Mouse (Mus musculus) megakaryocyte, embryonic 14.5 days (primary cell): Measurements from ENCODE around the gene Arhgef3. TPM values are rescaled to one million over a fixed set of nuclear protein-coding genes. Genes with fewer than 3 reads are reported as not detected.
A peak's percentile ranks its signal among the peaks of the same experiment; 100 is the strongest.

ENCODE experiments used
- H3K27me3 ChIP-seq: replicated peaks from 2 replicates; pipeline ENCODE3; 2012; ENCODE audit warnings: inconsistent platforms
- H3K36me3 ChIP-seq: replicated peaks from 2 replicates; pipeline ENCODE3; 2012; ENCODE audit warnings: low read length, inconsistent platforms, mixed read lengths
- H3K4me1 ChIP-seq: 2 replicates; pipeline ENCODE4 v1.6.1; 2012; ENCODE audit warnings: inconsistent platforms
- H3K4me3 ChIP-seq: replicated peaks from 2 replicates; pipeline ENCODE3; 2012; ENCODE audit warnings: moderate library complexity, mild to moderate bottlenecking, inconsistent platforms
- H3K9me3 ChIP-seq: 2 replicates; pipeline ENCODE4 v1.6.1; 2012; ENCODE audit warnings: inconsistent platforms
- FLI1 ChIP-seq: IDR thresholded peaks from 2 replicates; pipeline ENCODE4 v1.6.1; 2012; ENCODE audit warnings: low read length, inconsistent platforms, mixed read lengths
- GATA1 ChIP-seq: IDR thresholded peaks from 3 replicates; pipeline ENCODE4 v1.6.1; 2012; ENCODE audit warnings: mixed read lengths, low read length, inconsistent platforms, borderline replicate concordance
- polyA plus RNA-seq: library from polyadenylated mRNA; stranded (reverse); fragments of >175 nt; gene quantifications from 2 replicates; pipeline ENCODE4 v1.2.3, GENCODE M21; 2012; ENCODE audit warnings: low replicate concordance; ENCODE audit not compliant: insufficient read depth

Gene Arhgef3
- polyA plus RNA-seq, 1 experiment: 6.7 TPM

GRCm38 (mm10) chr14:27224636-27225035 is 109.9 kb downstream of the Arhgef3 start:
- Histone ChIP-seq H3K4me1 (peaks cover 22% of the 10 kb centered on the region), H3K9me3 (no peaks in the 10 kb centered on the region; the same call in 1 of the 2 replicates), H3K27me3 (peaks cover 41% of the 10 kb centered on the region), H3K4me3 (no peak overlapping the region), H3K36me3 (no peaks in the 10 kb centered on the region)
- TF ChIP-seq GATA1 (no peak), FLI1 (no peak)

GRCm38 (mm10) chr14:27226288-27226687 is 111.6 kb downstream of the Arhgef3 start:
- no peaks in the 10 kb centered on the region; the same call in 1 of the 2 replicates for H3K9me3 ChIP-seq
- no peak for TF ChIP-seq GATA1
- no peak for TF ChIP-seq FLI1
- peaks cover 33% of the 10 kb centered on the region for H3K4me1 ChIP-seq
- peaks cover 36% of the 10 kb centered on the region for H3K27me3 ChIP-seq
- no peaks in the 10 kb centered on the region for H3K36me3 ChIP-seq
- no peak overlapping the region for H3K4me3 ChIP-seq

GRCm38 (mm10) chr14:27228288-27228687 is 113.6 kb downstream of the Arhgef3 start:
- H3K4me1 ChIP-seq: peaks cover 27% of the 10 kb centered on the region
- H3K27me3 ChIP-seq: peaks cover 28% of the 10 kb centered on the region
- H3K4me3 ChIP-seq: no peak overlapping the region
- no peaks in the 10 kb centered on the region for H3K9me3 ChIP-seq
- H3K36me3 ChIP-seq: no peaks in the 10 kb centered on the region
- TF ChIP-seq FLI1 (no peak), GATA1 (no peak)

GRCm38 (mm10) chr14:27228941-27229371 is 114.3 kb downstream of the Arhgef3 start:
- no peak for TF ChIP-seq FLI1
- TF ChIP-seq GATA1: no peak
- H3K9me3 ChIP-seq: no peaks in the 10 kb centered on the region
- no peaks in the 10 kb centered on the region for H3K36me3 ChIP-seq
- peaks cover 26% of the 10 kb centered on the region for H3K27me3 ChIP-seq
- peaks cover 27% of the 10 kb centered on the region for H3K4me1 ChIP-seq
- no peak overlapping the region for H3K4me3 ChIP-seq

GRCm38 (mm10) chr14:27229441-27230147 is 114.9 kb downstream of the Arhgef3 start:
- TF ChIP-seq GATA1 (no peak), FLI1 (no peak)
- H3K4me3 ChIP-seq: peak overlapping the region; percentile 83
- H3K36me3 ChIP-seq: no peaks in the 10 kb centered on the region
- H3K4me1 ChIP-seq: peaks cover 31% of the 10 kb centered on the region
- H3K9me3 ChIP-seq: no peaks in the 10 kb centered on the region
- H3K27me3 ChIP-seq: peaks cover 24% of the 10 kb centered on the region

- no peak for TF ChIP-seq FLI1
- no peak for TF ChIP-seq GATA1
- H3K4me3 ChIP-seq: peak overlapping the region; percentile 83
- H3K36me3 ChIP-seq: no peaks in the 10 kb centered on the region
- no peaks in the 10 kb centered on the region for H3K9me3 ChIP-seq
- H3K4me1 ChIP-seq: peaks cover 31% of the 10 kb centered on the region
- peaks cover 23% of the 10 kb centered on the region for H3K27me3 ChIP-seq
Measured at GRCm38 (mm10) chr14:27230262-27231022, 115.7 kb downstream of the Arhgef3 start.

- Histone ChIP-seq H3K36me3 (no peaks in the 10 kb centered on the region), H3K27me3 (peaks cover 20% of the 10 kb centered on the region), H3K9me3 (no peaks in the 10 kb centered on the region), H3K4me3 (no peak overlapping the region), H3K4me1 (peaks cover 39% of the 10 kb centered on the region)
- TF ChIP-seq GATA1 (no peak), FLI1 (no peak)
Measured at GRCm38 (mm10) chr14:27231506-27231905, 116.8 kb downstream of the Arhgef3 start.

- H3K4me1 ChIP-seq: peaks cover 45% of the 10 kb centered on the region
- no peaks in the 10 kb centered on the region for H3K36me3 ChIP-seq
- TF ChIP-seq FLI1 (no peak), GATA1 (no peak)
- no peaks in the 10 kb centered on the region for H3K9me3 ChIP-seq
- no peak overlapping the region for H3K4me3 ChIP-seq
- H3K27me3 ChIP-seq: peaks cover 17% of the 10 kb centered on the region
Measured at GRCm38 (mm10) chr14:27231974-27232780, 117.5 kb downstream of the Arhgef3 start.

GRCm38 (mm10) chr14:27233056-27233455 is 118.4 kb downstream of the Arhgef3 start:
- Histone ChIP-seq H3K27me3 (peaks cover 12% of the 10 kb centered on the region), H3K4me1 (peaks cover 54% of the 10 kb centered on the region), H3K36me3 (no peaks in the 10 kb centered on the region), H3K4me3 (no peak overlapping the region), H3K9me3 (no peaks in the 10 kb centered on the region)
- TF ChIP-seq GATA1 (no peak), FLI1 (no peak)

GRCm38 (mm10) chr14:27233656-27234055 is 119.0 kb downstream of the Arhgef3 start:
- Histone ChIP-seq H3K36me3 (no peaks in the 10 kb centered on the region), H3K4me1 (peaks cover 60% of the 10 kb centered on the region)

More at GRCm38 (mm10) chr14:27233656-27234055, 119.0 kb downstream of the Arhgef3 start:
- no peaks in the 10 kb centered on the region for H3K9me3 ChIP-seq
- no peak overlapping the region for H3K4me3 ChIP-seq
- H3K27me3 ChIP-seq: peaks cover 8% of the 10 kb centered on the region
- TF ChIP-seq FLI1 (no peak), GATA1 (no peak)
